Mouse (Mus musculus) T-cell, adult 2 months (primary cell): ENCODE results near the gene Olfr1262.

Source experiments
- DNase-seq: peaks from one replicate; pipeline ENCODE4 v3.0.0; 2022; ENCODE audit warnings: low spot score

The Olfr1262 gene

DNA sequence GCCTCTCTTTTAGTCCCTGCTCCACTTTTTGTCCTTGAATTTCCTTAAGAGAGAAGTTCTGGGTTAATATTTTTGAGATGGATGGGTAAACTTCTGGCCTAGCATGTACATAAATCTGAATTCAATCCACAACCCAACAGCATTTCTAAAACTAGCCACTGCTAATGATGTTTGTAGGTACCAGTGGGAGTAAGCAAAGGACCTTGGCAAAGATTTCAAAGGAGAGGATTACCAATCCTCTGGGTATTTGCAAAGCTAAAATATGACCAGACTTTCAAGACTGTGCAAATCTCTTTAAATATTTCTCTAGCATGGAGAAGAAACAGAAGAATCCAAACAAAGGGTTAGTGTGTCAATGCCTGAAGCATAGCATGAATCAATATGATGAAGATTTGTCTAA lies at the start of gene Olfr1262:
Gene Olfr1262 (plus strand): TSS at position 301 of the 400 bp plus-strand sequence.
- DNase-seq, result no peak

DNA sequence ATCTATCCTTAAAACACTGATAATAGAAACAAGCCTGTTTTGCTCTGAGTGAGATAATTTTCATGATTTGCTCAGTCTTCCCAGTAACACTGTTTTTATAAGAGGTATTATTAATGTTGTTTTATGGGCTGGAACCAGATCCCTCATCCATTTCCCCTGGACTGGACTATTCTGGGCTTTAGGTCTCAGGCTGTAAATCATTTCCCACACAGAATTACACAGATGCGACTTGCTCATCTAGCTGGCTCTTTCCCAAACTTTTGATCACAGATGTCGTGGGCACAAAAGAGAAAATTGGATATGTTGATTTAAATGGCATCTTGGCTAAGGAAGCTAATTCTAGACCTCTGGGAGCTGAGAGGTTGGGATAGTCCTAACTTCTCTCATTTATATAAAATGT lies 25.8 kb upstream of the Olfr1262 start, which contains the start of gene Olfr1260:
Gene Olfr1260 (plus strand): TSS at position 157 of the 400 bp plus-strand sequence.
- no peak for DNase-seq

DNA sequence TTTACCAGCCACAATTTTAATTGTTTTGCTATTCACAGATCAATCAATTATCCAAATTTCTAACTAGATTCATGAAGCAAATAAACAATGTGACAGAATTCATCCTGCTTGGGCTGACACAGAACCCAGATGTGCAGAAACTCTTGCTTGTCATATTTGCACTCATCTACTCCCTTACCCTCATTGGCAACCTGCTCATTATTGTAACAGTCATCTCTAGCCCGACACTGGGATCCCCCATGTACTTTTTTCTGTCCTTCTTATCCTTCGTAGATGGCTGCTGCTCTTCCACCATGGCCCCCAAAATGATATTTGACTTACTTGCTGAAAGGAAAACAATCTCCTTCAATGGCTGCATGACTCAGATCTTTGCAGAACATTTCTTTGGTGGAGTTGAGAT lies 22.2 kb upstream of the Olfr1262 start:
- no peak for DNase-seq

DNA sequence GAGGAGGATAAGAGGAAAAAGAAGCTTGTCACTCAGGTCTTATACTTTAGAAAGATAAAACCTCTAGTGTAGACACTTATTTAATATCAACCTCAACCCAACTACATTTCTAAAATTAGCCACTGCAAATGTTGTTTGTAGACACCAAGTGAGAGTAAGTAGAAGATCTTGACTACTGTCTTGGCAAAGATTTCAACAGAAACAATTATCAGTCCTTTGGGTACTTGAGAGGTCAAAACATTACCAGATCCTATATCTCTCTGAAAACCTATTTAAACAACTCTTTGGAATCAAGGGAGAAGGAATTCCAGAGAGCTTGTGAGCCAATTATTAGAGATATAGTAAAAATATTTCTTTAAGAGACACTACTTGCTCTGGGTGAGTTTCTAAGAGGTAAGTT lies 9.0 kb upstream of the Olfr1262 start, which contains the start of gene Olfr1261:
Gene Olfr1261 (plus strand): TSS at position 301 of the 400 bp plus-strand sequence.
- no peak for DNase-seq

DNA sequence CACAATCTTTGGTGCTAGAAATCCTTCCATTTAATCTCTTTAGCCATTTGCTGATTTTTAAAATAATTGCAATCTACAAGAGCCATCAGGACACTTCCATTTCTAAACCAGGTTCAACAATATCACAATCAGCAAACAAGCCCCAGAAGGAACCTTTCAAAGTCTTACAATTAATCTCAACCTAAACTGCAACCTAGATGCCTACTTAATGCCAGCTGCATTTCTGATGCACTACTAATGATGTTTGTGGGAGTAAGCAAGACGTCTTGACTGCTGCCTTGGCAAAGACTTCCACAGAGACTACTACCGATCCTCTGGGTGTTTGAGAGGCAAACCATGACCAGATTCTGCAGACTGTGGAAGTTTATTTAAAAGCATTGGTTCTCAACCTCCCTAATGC lies 11.9 kb downstream of the Olfr1262 start, which contains the start of gene Olfr1263:
Gene Olfr1263 (plus strand): TSS at position 301 of the 400 bp plus-strand sequence.
- DNase-seq, result no peak

DNA sequence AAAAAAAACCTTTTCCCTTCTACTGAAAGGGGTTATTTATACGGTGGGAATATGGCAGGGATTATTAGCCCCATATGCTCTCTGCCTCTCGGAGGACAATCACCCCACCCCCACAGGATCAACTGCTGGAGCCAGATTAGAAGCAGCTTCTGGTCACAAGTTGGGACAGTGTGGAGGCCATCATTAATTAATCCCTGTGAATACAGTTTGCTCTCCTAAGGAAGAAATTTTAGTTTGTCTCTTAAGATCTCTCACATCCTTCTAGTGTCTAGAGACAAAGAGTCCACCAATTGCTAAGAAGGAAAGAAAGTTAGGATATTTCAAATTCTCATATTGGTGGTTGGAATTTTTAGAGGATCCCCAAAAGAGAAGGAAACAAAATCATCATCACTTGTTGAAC lies 25.5 kb downstream of the Olfr1262 start, which contains the start of gene Olfr1264:
Gene Olfr1264 (minus strand): TSS at position 101 of the 400 bp plus-strand sequence.
- no peak for DNase-seq

DNA sequence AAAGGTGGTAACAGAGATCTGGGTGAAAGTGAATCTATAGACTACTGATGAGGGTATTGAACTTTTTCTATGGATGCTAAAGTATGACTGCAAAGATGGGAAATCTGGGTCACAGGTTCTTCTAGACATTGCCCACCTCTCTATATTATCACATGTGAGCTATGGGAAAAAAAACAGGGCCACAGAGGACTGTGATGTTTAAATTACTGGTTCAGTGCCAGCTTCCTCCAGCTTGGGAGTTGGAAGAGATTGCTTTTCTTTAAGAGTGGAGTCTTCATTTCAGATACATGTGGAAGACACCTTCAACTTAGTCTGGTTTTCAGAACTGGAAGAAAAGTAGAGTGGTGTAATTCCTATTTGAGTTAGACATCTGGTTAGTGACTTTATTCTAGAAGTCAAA lies 35.1 kb downstream of the Olfr1262 start, which contains the start of gene Olfr1265:
Gene Olfr1265 (plus strand): TSS at position 301 of the 400 bp plus-strand sequence.
- DNase-seq, result no peak
